Comparison of ENCODE assay signal across 9 mouse cellular contexts in the genomic region with DNA sequence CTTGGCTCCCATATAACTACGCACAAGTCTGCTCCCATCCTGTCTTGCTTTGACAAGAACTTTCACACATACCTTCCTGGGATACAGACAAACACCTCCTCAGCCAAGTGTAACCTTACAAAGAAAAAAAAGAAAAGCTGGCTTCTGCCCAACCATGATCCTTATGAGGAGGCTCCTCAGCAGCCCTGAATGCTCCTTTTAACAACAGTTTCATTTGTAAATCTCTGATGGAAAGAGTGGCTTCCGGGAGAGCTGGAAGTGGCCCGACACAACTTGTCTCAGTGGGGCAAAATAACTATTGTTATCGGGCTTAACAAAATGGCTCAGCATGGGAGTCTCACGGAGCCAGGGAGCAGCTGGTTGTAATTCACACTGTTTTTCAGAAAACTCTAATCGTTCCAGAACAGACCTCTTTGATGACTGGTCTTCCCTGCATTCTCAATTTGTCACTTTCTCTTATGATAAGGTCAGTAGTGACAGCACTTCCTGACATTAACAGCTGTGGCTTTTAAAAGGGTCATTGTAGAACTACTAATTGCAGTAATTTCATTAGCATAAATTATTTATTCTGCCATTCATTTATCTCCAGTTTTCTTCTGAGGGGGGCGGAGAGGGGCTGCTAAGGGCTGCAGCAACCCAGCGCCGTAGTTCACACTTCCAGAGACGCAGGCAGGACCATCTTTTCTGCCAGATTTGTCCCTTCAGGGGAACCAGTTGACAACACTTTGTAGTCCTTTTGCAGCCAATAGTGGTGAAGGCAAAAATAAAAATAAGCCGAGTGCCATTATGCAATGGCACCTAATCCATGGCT.
A peak's percentile ranks its signal among the peaks of the same experiment; 100 is the strongest.
DNase-seq lines count a peak whose midpoint lies in the region; ATAC-seq and TF ChIP-seq lines count a peak whose summit lies in the region.
"Had no signal": no experiment of that assay in that cellular context is flagged by ENCODE, and none has a peak within 500 bp of the region (broad histone marks: within the 10 kb centered on the region; RNA-seq: fewer than 3 reads in every experiment).

No protein-coding gene starts in this region.

- TF ChIP-seq POLR2A in brain, embryonic 14.5 days (IDR thresholded peaks at IDR 0.05; ENCODE audit: borderline replicate concordance, extremely low read depth, insufficient read depth, insufficient read length, poor library complexity, severe bottlenecking), result no peak

- no peak overlapping the region for H3K4me3 ChIP-seq in intestine, embryonic 15.5 days (replicated peaks)
- no peak overlapping the region for H3K4me3 ChIP-seq in intestine, postnatal 0 days (ENCODE audit: low read depth, low read length)
- no peak overlapping the region for H3K4me3 ChIP-seq in forebrain, postnatal 0 days (ENCODE audit: low read depth, low read length)
- no peak overlapping the region for H3K4me3 ChIP-seq in midbrain, embryonic 11.5 days (ENCODE audit: low read depth, low read length)

- no peak for ATAC-seq in intestine, embryonic 15.5 days
- no peak for ATAC-seq in intestine, postnatal 0 days
- ATAC-seq in forebrain, postnatal 0 days, result peak; percentile 83
- peak; percentile 40; the same call in 1 of the 2 replicates for ATAC-seq in midbrain, embryonic 11.5 days (ENCODE audit: low FRiP score)

- no peak overlapping the region for H3K27ac ChIP-seq in intestine, embryonic 15.5 days
- no peak overlapping the region for H3K27ac ChIP-seq in intestine, postnatal 0 days (ENCODE audit: low read depth, low read length)
- H3K27ac ChIP-seq in forebrain, postnatal 0 days (ENCODE audit: low read depth, low read length), result no peak overlapping the region
- no peak overlapping the region for H3K27ac ChIP-seq in midbrain, embryonic 11.5 days (ENCODE audit: low read depth, low read length)

- peak; percentile 94 for DNase-seq in brain, embryonic 14.5 days (ENCODE audit: low read depth)
- peak; percentile 66 for DNase-seq in forebrain, postnatal 0 days
- peak; percentile 88 for DNase-seq in midbrain, embryonic 11.5 days (ENCODE audit: low spot score, missing footprints)
- no peak for DNase-seq in adrenal gland, adult 18-20 months (ENCODE audit: low spot score in 2 of 2)
- DNase-seq in spleen, postnatal 10 days (ENCODE audit: low spot score in 2 of 2), result no peak
- DNase-seq in gastrocnemius, adult 8-10 months (ENCODE audit: low spot score in 2 of 2), result no peak

- H3K4me2 ChIP-seq in intestine, embryonic 15.5 days (replicated peaks), result peak overlapping the region; percentile 19; the same call in 1 of the 2 replicates
- no peak overlapping the region for H3K4me2 ChIP-seq in intestine, postnatal 0 days (replicated peaks; ENCODE audit: low read depth)
- H3K4me2 ChIP-seq in forebrain, postnatal 0 days (ENCODE audit: low read depth), result peak overlapping the region; percentile 20
- peak overlapping the region; percentile 16; the same call in 1 of the 2 replicates for H3K4me2 ChIP-seq in midbrain, embryonic 11.5 days

- H3K27me3 ChIP-seq in intestine, embryonic 15.5 days (replicated peaks), result no peaks in the 10 kb centered on the region
- no peaks in the 10 kb centered on the region for H3K27me3 ChIP-seq in intestine, postnatal 0 days (replicated peaks; ENCODE audit: control insufficient read depth, insufficient read depth, low read length)
- H3K27me3 ChIP-seq in forebrain, postnatal 0 days (ENCODE audit: insufficient read depth, low read length), result peaks cover 7% of the 10 kb centered on the region; the same call in 1 of the 2 replicates
- H3K27me3 ChIP-seq in midbrain, embryonic 11.5 days (ENCODE audit: control insufficient read depth, insufficient read depth, low read length), result no peaks in the 10 kb centered on the region; the same call in 1 of the 2 replicates

- no peaks in the 10 kb centered on the region for H3K9me3 ChIP-seq in intestine, embryonic 15.5 days
- H3K9me3 ChIP-seq in intestine, postnatal 0 days (ENCODE audit: control insufficient read depth), result no peaks in the 10 kb centered on the region
- H3K9me3 ChIP-seq in forebrain, postnatal 0 days (ENCODE audit: low read length), result no peaks in the 10 kb centered on the region
- no peaks in the 10 kb centered on the region for H3K9me3 ChIP-seq in midbrain, embryonic 11.5 days (ENCODE audit: control insufficient read depth, low read length)
- H3K9me3 ChIP-seq: G1E had no signal

- H3K36me3 ChIP-seq in intestine, embryonic 15.5 days, result no peaks in the 10 kb centered on the region
- H3K36me3 ChIP-seq in intestine, postnatal 0 days (ENCODE audit: control insufficient read depth, insufficient read depth), result no peaks in the 10 kb centered on the region
- H3K36me3 ChIP-seq in forebrain, postnatal 0 days (ENCODE audit: insufficient read depth), result no peaks in the 10 kb centered on the region
- H3K36me3 ChIP-seq in midbrain, embryonic 11.5 days (ENCODE audit: control insufficient read depth, insufficient read depth, low read length), result no peaks in the 10 kb centered on the region
- H3K36me3 ChIP-seq: G1E had no signal

- 0 out of 2 replicates have a peak, but pooled peaks cover 3% of the 10 kb centered on the region for H3K4me1 ChIP-seq in intestine, embryonic 15.5 days (replicated peaks)
- no peaks in the 10 kb centered on the region for H3K4me1 ChIP-seq in intestine, postnatal 0 days (replicated peaks; ENCODE audit: control insufficient read depth, insufficient read depth, low read length)
- peaks cover 4% of the 10 kb centered on the region for H3K4me1 ChIP-seq in forebrain, postnatal 0 days (ENCODE audit: insufficient read depth)
- H3K4me1 ChIP-seq in midbrain, embryonic 11.5 days (ENCODE audit: control insufficient read depth, insufficient read depth, low read length), result peaks cover 6% of the 10 kb centered on the region; the same call in 1 of the 2 replicates

- 19% methylated on average over 11 of the region's 11 CpGs for WGBS in intestine, embryonic 15.5 days
- 20% methylated on average over 11 of the region's 11 CpGs for WGBS in intestine, postnatal 0 days
- WGBS in forebrain, postnatal 0 days, result 4% methylated on average over 11 of the region's 11 CpGs
- 12% methylated on average over 11 of the region's 11 CpGs for WGBS in midbrain, embryonic 11.5 days

- H3K9ac ChIP-seq in intestine, embryonic 15.5 days, result no peak overlapping the region
- H3K9ac ChIP-seq in intestine, postnatal 0 days (ENCODE audit: low read depth, low read length), result no peak overlapping the region
- no peak overlapping the region for H3K9ac ChIP-seq in forebrain, postnatal 0 days
- H3K9ac ChIP-seq in midbrain, embryonic 11.5 days (ENCODE audit: low read length), result no peak overlapping the region

- TF ChIP-seq CTCF in intestine, postnatal 0 days (IDR thresholded peaks at IDR 0.05; ENCODE audit: low read depth), result no peak
- no peak for TF ChIP-seq CTCF in brain, embryonic 14.5 days (IDR thresholded peaks at IDR 0.05; ENCODE audit: borderline replicate concordance, extremely low read depth, insufficient read depth, insufficient read length)
- TF ChIP-seq CTCF in forebrain, postnatal 0 days (IDR thresholded peaks at IDR 0.05; ENCODE audit: low read depth), result no peak

Comparison
In these comparisons a context has a peak if more than half of its experiments do, and no peak if none do; other contexts are left out.
1. ATAC-seq: peak in forebrain, postnatal 0 days (single experiment) and midbrain, embryonic 11.5 days (single experiment); none in intestine, embryonic 15.5 days (single experiment) and intestine, postnatal 0 days (single experiment).
2. DNase-seq: peak in brain, embryonic 14.5 days (single experiment), forebrain, postnatal 0 days (single experiment) and midbrain, embryonic 11.5 days (single experiment); none in adrenal gland, adult 18-20 months (0 of 2), spleen, postnatal 10 days (0 of 2) and gastrocnemius, adult 8-10 months (0 of 2).